Mouse (Mus musculus): ENCODE measurements around the gene Fibcd1. TPM values are rescaled to one million over a fixed set of nuclear protein-coding genes. Genes with fewer than 3 reads are reported as not detected.

The Fibcd1 gene
- polyA plus RNA-seq, 1 experiment from 2014 or later, result 19.6 TPM

GRCm38 (mm10) chr2:31826094-31827085 is 19.4 kb downstream of the Fibcd1 start:
- no peak overlapping the region for H3K9ac ChIP-seq
- H3K9me3 ChIP-seq, result no peaks in the 10 kb centered on the region
- no peak overlapping the region for H3K27ac ChIP-seq
- no peaks in the 10 kb centered on the region for H3K27me3 ChIP-seq (replicated peaks)
- peaks cover 54% of the 10 kb centered on the region for H3K4me1 ChIP-seq
- H3K4me2 ChIP-seq, result no peak overlapping the region
- no peaks in the 10 kb centered on the region for H3K36me3 ChIP-seq (replicated peaks)
- WGBS, result 80% methylated on average over 14 of the region's 14 CpGs
- no peak for ATAC-seq (replicated peaks)
- H3K4me3 ChIP-seq, result no peak overlapping the region

GRCm38 (mm10) chr2:31825469-31825911 is 20.3 kb downstream of the Fibcd1 start:
- Histone ChIP-seq H3K4me2 (no peak overlapping the region), H3K9me3 (no peaks in the 10 kb centered on the region), H3K27ac (no peak overlapping the region), H3K9ac (no peak overlapping the region), H3K27me3 (replicated peaks) (no peaks in the 10 kb centered on the region), H3K36me3 (replicated peaks) (no peaks in the 10 kb centered on the region), H3K4me3 (no peak overlapping the region), H3K4me1 (peaks cover 53% of the 10 kb centered on the region)
- 80% methylated on average over 16 of the region's 16 CpGs for WGBS
- no peak for ATAC-seq (replicated peaks)

DNA sequence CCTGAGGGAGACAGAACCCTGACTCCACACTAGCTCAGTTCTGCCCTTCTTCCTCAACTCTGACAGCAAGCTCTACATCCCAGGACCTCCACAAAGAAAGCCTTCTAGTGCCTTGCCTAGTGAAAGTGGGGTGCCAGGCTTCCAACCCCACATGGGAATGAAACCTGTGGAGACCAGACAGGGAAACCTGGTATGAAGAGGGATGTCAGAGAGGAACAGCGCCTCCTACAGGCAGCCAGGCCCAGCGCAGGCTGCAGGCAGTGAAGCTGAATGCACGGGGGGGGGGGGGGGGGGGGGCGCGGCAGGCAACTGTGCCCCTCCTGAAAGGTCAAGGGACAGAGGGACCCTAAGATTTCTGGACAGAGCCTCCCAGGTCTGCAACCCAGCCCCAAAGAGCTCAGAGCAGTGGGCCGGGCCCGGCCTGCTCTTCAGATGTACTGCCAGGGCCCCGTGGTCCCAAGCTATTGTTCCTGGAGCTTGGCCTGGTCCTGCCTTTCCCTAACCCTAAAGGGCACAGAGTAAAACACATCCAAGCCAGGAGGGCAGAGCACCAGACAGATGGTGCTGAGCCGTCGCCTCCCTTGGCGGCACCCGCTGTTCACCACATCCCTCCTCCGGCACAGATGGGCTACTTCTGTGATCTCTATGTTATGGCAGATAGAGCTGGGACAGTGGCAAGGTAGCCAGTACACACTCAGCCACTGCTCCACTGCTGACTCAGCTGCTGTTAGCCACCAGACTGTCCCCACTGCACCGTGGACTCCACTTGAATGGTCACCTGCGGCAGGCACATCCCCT is 21.7 kb downstream of the Fibcd1 start:
- Histone ChIP-seq H3K9ac (no peak overlapping the region), H3K9me3 (no peaks in the 10 kb centered on the region), H3K27ac (peak overlapping the region; percentile 79; the same call in 1 of the 2 replicates), H3K36me3 (replicated peaks) (no peaks in the 10 kb centered on the region), H3K4me3 (no peak overlapping the region), H3K27me3 (replicated peaks) (no peaks in the 10 kb centered on the region), H3K4me1 (peaks cover 41% of the 10 kb centered on the region), H3K4me2 (no peak overlapping the region)
- no peak for ATAC-seq (replicated peaks)
- 63% methylated on average over 12 of the region's 15 CpGs for WGBS

- Histone ChIP-seq H3K4me1 (peaks cover 28% of the 10 kb centered on the region), H3K27me3 (replicated peaks) (no peaks in the 10 kb centered on the region), H3K27ac (peak overlapping the region; percentile 79), H3K9me3 (no peaks in the 10 kb centered on the region), H3K4me3 (peak overlapping the region; percentile 23), H3K4me2 (peak overlapping the region; percentile 48), H3K9ac (peak overlapping the region; percentile 9; the same call in 1 of the 2 replicates), H3K36me3 (replicated peaks) (no peaks in the 10 kb centered on the region)
- 4% methylated on average over 39 of the region's 39 CpGs for WGBS
- peak; percentile 78 for ATAC-seq (replicated peaks)
These were observed 23.1 kb downstream of the Fibcd1 start for GRCm38 (mm10) chr2:31822524-31823371.

DNA sequence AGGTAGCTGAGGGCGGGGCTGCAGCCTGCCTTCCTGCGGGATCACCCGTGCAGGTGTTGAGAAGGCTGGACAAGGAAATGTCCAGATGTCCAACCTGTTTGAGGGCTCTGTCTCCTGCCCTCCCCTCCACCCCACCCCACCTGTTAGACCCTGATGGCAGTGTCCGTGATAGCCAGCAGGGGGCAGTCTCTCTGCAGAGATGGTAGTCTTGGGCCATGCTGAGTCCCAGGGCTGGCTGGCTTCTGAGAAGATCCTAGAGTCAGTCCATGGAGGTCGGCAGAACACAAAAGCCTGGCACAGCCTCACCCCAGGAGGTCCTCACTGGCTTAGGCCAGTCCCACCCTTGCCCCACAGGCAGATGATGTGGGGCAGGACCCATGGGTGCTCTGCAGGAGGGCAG is 30.4 kb downstream of the Fibcd1 start:
- ATAC-seq (replicated peaks), result no peak
- peaks cover 5% of the 10 kb centered on the region for H3K4me1 ChIP-seq
- 0 out of 2 replicates have a peak, but pooled peaks cover 7% of the 10 kb centered on the region for H3K27me3 ChIP-seq (replicated peaks)
- no peak overlapping the region for H3K4me2 ChIP-seq
- no peak overlapping the region for H3K27ac ChIP-seq
- H3K9ac ChIP-seq, result no peak overlapping the region
- no peak overlapping the region for H3K4me3 ChIP-seq
- WGBS, result 20% methylated on average over 5 of the region's 5 CpGs
- no peaks in the 10 kb centered on the region for H3K36me3 ChIP-seq (replicated peaks)
- H3K9me3 ChIP-seq, result no peaks in the 10 kb centered on the region

GRCm38 (mm10) chr2:31814699-31815098 is 31.1 kb downstream of the Fibcd1 start:
- Histone ChIP-seq H3K4me2 (no peak overlapping the region), H3K27me3 (replicated peaks) (0 out of 2 replicates have a peak, but pooled peaks cover 7% of the 10 kb centered on the region), H3K27ac (no peak overlapping the region), H3K9ac (no peak overlapping the region), H3K4me3 (no peak overlapping the region), H3K9me3 (no peaks in the 10 kb centered on the region), H3K4me1 (peaks cover 12% of the 10 kb centered on the region), H3K36me3 (replicated peaks) (no peaks in the 10 kb centered on the region)
- no peak for ATAC-seq (replicated peaks)
- WGBS, result 86% methylated on average over 7 of the region's 7 CpGs

DNA sequence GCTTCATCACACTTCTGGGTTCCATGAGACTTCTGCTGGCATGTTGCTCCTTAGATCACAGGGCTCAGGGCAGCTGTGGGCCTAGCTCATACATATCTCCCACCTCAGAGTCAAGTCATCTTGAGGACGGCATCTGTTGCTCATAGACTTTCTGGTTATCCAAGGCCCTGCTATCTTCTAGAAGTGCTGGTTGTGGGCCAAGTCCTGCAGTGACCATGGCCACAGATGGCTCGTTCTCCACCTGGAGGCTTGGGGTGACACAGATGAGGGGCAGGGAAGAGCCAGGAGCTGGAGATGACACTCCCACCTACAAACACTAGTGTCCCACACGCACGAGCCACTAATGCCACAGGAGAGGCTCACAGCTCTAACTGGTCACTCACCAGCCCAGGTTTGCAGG is 32.2 kb downstream of the Fibcd1 start:
- Histone ChIP-seq H3K9me3 (no peaks in the 10 kb centered on the region), H3K4me2 (no peak overlapping the region), H3K9ac (no peak overlapping the region), H3K36me3 (replicated peaks) (no peaks in the 10 kb centered on the region), H3K4me3 (no peak overlapping the region), H3K27ac (no peak overlapping the region), H3K4me1 (peaks cover 22% of the 10 kb centered on the region), H3K27me3 (replicated peaks) (0 out of 2 replicates have a peak, but pooled peaks cover 7% of the 10 kb centered on the region)
- ATAC-seq (replicated peaks), result no peak
- WGBS, result 89% methylated on average over 4 of the region's 4 CpGs

DNA sequence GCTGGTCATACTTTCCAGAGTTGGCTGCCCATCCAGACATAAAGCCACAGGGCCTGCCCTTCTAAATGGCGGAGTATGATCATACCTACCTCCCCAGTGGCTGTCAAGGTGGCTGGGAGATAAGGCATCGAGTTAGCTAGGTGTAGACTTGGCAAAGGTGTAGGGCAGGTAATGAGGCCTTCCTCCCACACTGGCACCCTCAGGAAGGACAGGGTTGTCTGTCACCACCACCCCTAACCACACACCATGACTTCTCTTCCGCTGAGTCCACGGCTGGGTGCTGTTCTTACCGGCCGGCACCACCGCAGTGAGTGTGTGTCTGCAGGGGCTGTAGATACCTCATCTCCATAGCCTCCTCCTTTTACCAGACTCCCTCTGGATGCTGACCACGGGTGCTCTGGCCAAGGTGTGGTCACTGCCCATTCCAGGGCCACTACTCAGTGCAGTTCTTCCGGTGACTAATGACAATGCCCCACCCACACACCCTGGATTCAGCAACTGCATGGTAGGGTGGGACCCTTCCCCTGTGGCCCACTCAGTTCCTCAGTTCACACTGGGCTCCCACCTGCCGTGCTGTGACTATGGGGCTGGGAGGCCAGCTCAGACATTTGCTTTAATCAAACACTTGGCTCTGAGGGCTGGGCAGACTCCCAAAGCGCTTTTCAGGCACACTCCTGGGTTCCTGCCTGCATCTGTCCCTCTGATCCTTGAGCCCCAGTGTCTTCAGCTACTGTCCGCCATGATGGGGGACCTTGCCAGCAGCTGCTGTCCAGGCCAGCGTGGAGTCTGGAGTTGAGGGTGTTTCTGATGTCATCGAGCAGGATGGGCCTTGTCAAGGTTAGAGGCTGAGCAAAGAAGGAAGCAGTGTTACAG is 34.5 kb downstream of the Fibcd1 start:
- Histone ChIP-seq H3K9ac (no peak overlapping the region), H3K4me3 (no peak overlapping the region), H3K36me3 (replicated peaks) (no peaks in the 10 kb centered on the region), H3K4me2 (no peak overlapping the region), H3K27ac (no peak overlapping the region), H3K4me1 (peaks cover 45% of the 10 kb centered on the region), H3K9me3 (no peaks in the 10 kb centered on the region), H3K27me3 (replicated peaks) (0 out of 2 replicates have a peak, but pooled peaks cover 7% of the 10 kb centered on the region)
- WGBS, result 83% methylated on average over 14 of the region's 14 CpGs
- ATAC-seq (replicated peaks), result no peak

DNA sequence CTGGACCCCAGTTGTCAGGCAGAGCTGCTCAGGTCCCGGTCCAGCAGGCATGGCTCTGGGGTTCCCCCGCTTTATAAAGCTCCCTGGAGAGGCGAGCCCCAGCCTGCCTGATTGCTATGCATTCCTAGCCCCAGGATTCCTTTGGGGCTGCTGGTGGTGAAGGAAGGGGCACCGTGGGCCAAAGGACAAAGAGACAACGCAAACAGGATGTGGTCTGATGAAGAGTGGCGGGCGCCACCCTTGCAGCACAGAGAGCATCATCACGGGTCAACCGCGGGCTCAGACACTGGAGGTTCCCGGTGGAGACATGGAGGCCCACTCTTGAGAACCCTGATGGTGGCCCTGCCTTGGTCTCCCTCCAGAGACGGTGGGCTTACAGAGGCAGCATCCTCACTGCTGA is 35.4 kb downstream of the Fibcd1 start, which contains the start of gene Qrfp:
Gene Qrfp, minus strand, starts transcription at position 137 of the 400 bp plus-strand sequence.
- Histone ChIP-seq H3K9ac (no peak within 1 kb of the TSS), H3K27ac (peak within 1 kb of the TSS; percentile 78; the same call in 1 of the 2 replicates), H3K4me1 (peaks cover 53% of the 10 kb centered on the region), H3K36me3 (replicated peaks) (no peaks in the 10 kb centered on the region), H3K9me3 (no peaks in the 10 kb centered on the region), H3K4me2 (no peak within 1 kb of the TSS), H3K4me3 (no peak within 1 kb of the TSS), H3K27me3 (replicated peaks) (0 out of 2 replicates have a peak, but pooled peaks cover 7% of the 10 kb centered on the region)
- no peak for ATAC-seq (replicated peaks)
- WGBS, result 30% methylated on average over 12 of the region's 12 CpGs

DNA sequence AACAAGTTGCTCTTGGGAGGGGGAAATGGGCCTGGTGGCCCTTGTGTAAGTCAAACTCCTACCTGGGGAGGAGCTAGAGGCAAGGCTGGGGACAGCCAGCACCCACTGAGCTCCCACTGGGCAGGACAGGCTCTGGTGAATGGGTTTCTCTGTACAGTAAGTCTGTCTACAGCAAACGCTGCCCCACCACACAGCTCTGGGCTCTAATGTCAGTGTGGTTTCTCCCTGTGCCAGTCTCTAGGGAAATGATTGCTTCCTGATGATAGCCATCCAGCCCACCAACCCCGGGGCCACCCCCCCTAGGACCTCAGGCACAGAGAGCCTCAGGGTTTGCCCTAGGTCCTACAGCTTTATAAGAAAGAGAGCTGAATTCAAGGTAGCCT is 36.5 kb downstream of the Fibcd1 start:
- H3K27ac ChIP-seq, result peak overlapping the region; percentile 78; the same call in 1 of the 2 replicates
- H3K9me3 ChIP-seq, result no peaks in the 10 kb centered on the region
- H3K4me3 ChIP-seq, result no peak overlapping the region
- H3K27me3 ChIP-seq (replicated peaks), result 0 out of 2 replicates have a peak, but pooled peaks cover 3% of the 10 kb centered on the region
- no peak overlapping the region for H3K4me2 ChIP-seq
- 41% methylated on average over 2 of the region's 2 CpGs for WGBS
- H3K9ac ChIP-seq, result no peak overlapping the region
- peaks cover 59% of the 10 kb centered on the region for H3K4me1 ChIP-seq
- ATAC-seq (replicated peaks), result 0 out of 2 replicates have a peak, but pooled peaks have one; percentile 5
- no peaks in the 10 kb centered on the region for H3K36me3 ChIP-seq (replicated peaks)

Data from midbrain, embryonic 15.5 days (tissue).